Mouse (Mus musculus): ENCODE data around the gene Sfxn5. TPM values are rescaled to one million over a fixed set of nuclear protein-coding genes. Genes with fewer than 3 reads are reported as not detected.

The Sfxn5 gene
- polyA plus RNA-seq, 1 experiment from 2014 or later: 3.3 TPM

GRCm38 (mm10) chr6:85231469-85231868 lies 101.8 kb downstream of the Sfxn5 start:
- Histone ChIP-seq H3K36me3 (replicated peaks; ENCODE audit: insufficient read depth, low read length) (no peaks in the 10 kb centered on the region), H3K27ac (ENCODE audit: low read depth) (no peak overlapping the region), H3K4me1 (ENCODE audit: insufficient read depth) (no peaks in the 10 kb centered on the region), H3K4me3 (ENCODE audit: low read depth, low read length) (no peak overlapping the region), H3K27me3 (ENCODE audit: insufficient read depth, low read length) (no peaks in the 10 kb centered on the region), H3K9me3 (ENCODE audit: low read length) (no peaks in the 10 kb centered on the region), H3K4me2 (ENCODE audit: low read depth, low read length) (no peak overlapping the region), H3K9ac (replicated peaks) (no peak overlapping the region)
- WGBS (ENCODE audit: insufficient replicate concordance): 47% methylated on average over 6 of the region's 6 CpGs
- no peak for ATAC-seq
- DNase-seq: no peak
- TF ChIP-seq EP300 (IDR thresholded peaks at IDR 0.05; ENCODE audit: low read depth): no peak
- TF ChIP-seq CTCF (IDR thresholded peaks at IDR 0.05; ENCODE audit: low read depth): no peak

GRCm38 (mm10) chr6:85230762-85231161 lies 102.5 kb downstream of the Sfxn5 start:
- Histone ChIP-seq H3K27ac (ENCODE audit: low read depth) (no peak overlapping the region), H3K4me1 (ENCODE audit: insufficient read depth) (no peaks in the 10 kb centered on the region), H3K36me3 (replicated peaks; ENCODE audit: insufficient read depth, low read length) (no peaks in the 10 kb centered on the region), H3K4me3 (ENCODE audit: low read depth, low read length) (no peak overlapping the region), H3K27me3 (ENCODE audit: insufficient read depth, low read length) (no peaks in the 10 kb centered on the region), H3K9me3 (ENCODE audit: low read length) (no peaks in the 10 kb centered on the region), H3K9ac (replicated peaks) (no peak overlapping the region), H3K4me2 (ENCODE audit: low read depth, low read length) (no peak overlapping the region)
- TF ChIP-seq CTCF (IDR thresholded peaks at IDR 0.05; ENCODE audit: low read depth) (no peak), EP300 (IDR thresholded peaks at IDR 0.05; ENCODE audit: low read depth) (no peak)
- ATAC-seq (no peak), DNase-seq (no peak)
- WGBS (ENCODE audit: insufficient replicate concordance): 51% methylated on average over 3 of the region's 3 CpGs

GRCm38 (mm10) chr6:85227520-85227919 lies 105.7 kb downstream of the Sfxn5 start:
- Histone ChIP-seq H3K27ac (ENCODE audit: low read depth) (no peak overlapping the region), H3K9me3 (ENCODE audit: low read length) (no peaks in the 10 kb centered on the region), H3K4me2 (ENCODE audit: low read depth, low read length) (no peak overlapping the region), H3K4me1 (ENCODE audit: insufficient read depth) (no peaks in the 10 kb centered on the region), H3K4me3 (ENCODE audit: low read depth, low read length) (no peak overlapping the region), H3K27me3 (ENCODE audit: insufficient read depth, low read length) (no peaks in the 10 kb centered on the region), H3K36me3 (replicated peaks; ENCODE audit: insufficient read depth, low read length) (no peaks in the 10 kb centered on the region), H3K9ac (replicated peaks) (no peak overlapping the region)
- 65% methylated on average over 2 of the region's 2 CpGs for WGBS (ENCODE audit: insufficient replicate concordance)
- TF ChIP-seq EP300 (IDR thresholded peaks at IDR 0.05; ENCODE audit: low read depth) (no peak), CTCF (IDR thresholded peaks at IDR 0.05; ENCODE audit: low read depth) (no peak)
- DNase-seq: no peak
- no peak for ATAC-seq

- no peaks in the 10 kb centered on the region for H3K27me3 ChIP-seq (ENCODE audit: insufficient read depth, low read length)
- no peak overlapping the region for H3K27ac ChIP-seq (ENCODE audit: low read depth)
- H3K4me3 ChIP-seq (ENCODE audit: low read depth, low read length): no peak overlapping the region
- 80% methylated on average over 9 of the region's 9 CpGs for WGBS (ENCODE audit: insufficient replicate concordance)
- H3K9me3 ChIP-seq (ENCODE audit: low read length): no peaks in the 10 kb centered on the region
- H3K4me2 ChIP-seq (ENCODE audit: low read depth, low read length): no peak overlapping the region
- TF ChIP-seq CTCF (IDR thresholded peaks at IDR 0.05; ENCODE audit: low read depth) (no peak), EP300 (IDR thresholded peaks at IDR 0.05; ENCODE audit: low read depth) (no peak)
- H3K4me1 ChIP-seq (ENCODE audit: insufficient read depth): no peaks in the 10 kb centered on the region
- no peak overlapping the region for H3K9ac ChIP-seq (replicated peaks)
- no peaks in the 10 kb centered on the region for H3K36me3 ChIP-seq (replicated peaks; ENCODE audit: insufficient read depth, low read length)
- no peak for ATAC-seq
- no peak for DNase-seq
Measured at GRCm38 (mm10) chr6:85226570-85226969, 106.7 kb downstream of the Sfxn5 start.

- no peak for DNase-seq
- H3K9me3 ChIP-seq (ENCODE audit: low read length): no peaks in the 10 kb centered on the region
- WGBS (ENCODE audit: insufficient replicate concordance): 65% methylated on average over 15 of the region's 15 CpGs
- H3K27me3 ChIP-seq (ENCODE audit: insufficient read depth, low read length): no peaks in the 10 kb centered on the region
- TF ChIP-seq EP300 (IDR thresholded peaks at IDR 0.05; ENCODE audit: low read depth): no peak
- TF ChIP-seq CTCF (IDR thresholded peaks at IDR 0.05; ENCODE audit: low read depth): no peak
- H3K4me1 ChIP-seq (ENCODE audit: insufficient read depth): no peaks in the 10 kb centered on the region
- no peak overlapping the region for H3K4me3 ChIP-seq (ENCODE audit: low read depth, low read length)
- ATAC-seq: no peak
- H3K27ac ChIP-seq (ENCODE audit: low read depth): no peak overlapping the region
- no peaks in the 10 kb centered on the region for H3K36me3 ChIP-seq (replicated peaks; ENCODE audit: insufficient read depth, low read length)
- H3K9ac ChIP-seq (replicated peaks): no peak overlapping the region
- no peak overlapping the region for H3K4me2 ChIP-seq (ENCODE audit: low read depth, low read length)
Measured at GRCm38 (mm10) chr6:85224442-85224891, 108.8 kb downstream of the Sfxn5 start.

GRCm38 (mm10) chr6:85223498-85224150 lies 109.6 kb downstream of the Sfxn5 start:
- 74% methylated on average over 14 of the region's 14 CpGs for WGBS (ENCODE audit: insufficient replicate concordance)
- no peak for ATAC-seq
- no peak for DNase-seq

More at GRCm38 (mm10) chr6:85223498-85224150, 109.6 kb downstream of the Sfxn5 start:
- H3K4me1 ChIP-seq (ENCODE audit: insufficient read depth): no peaks in the 10 kb centered on the region
- no peak overlapping the region for H3K9ac ChIP-seq (replicated peaks)
- H3K4me3 ChIP-seq (ENCODE audit: low read depth, low read length): no peak overlapping the region
- TF ChIP-seq EP300 (IDR thresholded peaks at IDR 0.05; ENCODE audit: low read depth): no peak
- no peak for TF ChIP-seq CTCF (IDR thresholded peaks at IDR 0.05; ENCODE audit: low read depth)
- no peaks in the 10 kb centered on the region for H3K9me3 ChIP-seq (ENCODE audit: low read length)
- H3K27ac ChIP-seq (ENCODE audit: low read depth): no peak overlapping the region
- no peaks in the 10 kb centered on the region for H3K27me3 ChIP-seq (ENCODE audit: insufficient read depth, low read length)
- H3K4me2 ChIP-seq (ENCODE audit: low read depth, low read length): no peak overlapping the region
- no peaks in the 10 kb centered on the region for H3K36me3 ChIP-seq (replicated peaks; ENCODE audit: insufficient read depth, low read length)
